Mouse (Mus musculus) monocyte, adult 5-6 weeks (primary cell): Measurements from ENCODE around the gene Gapvd1. TPM values are rescaled to one million over a fixed set of nuclear protein-coding genes. Genes with fewer than 3 reads are reported as not detected.
"Not testable (repeated sequence)": the region's sequence is repeated elsewhere in the genome, so short reads cannot be mapped to it uniquely, and the experiment has no call there.

ENCODE experiments used
- ATAC-seq: fragments of 153-309, 156-312 bp; replicated peaks from 2 replicates; pipeline ENCODE4 v1.8.0; 2017; ENCODE audit warnings: mild to moderate bottlenecking; ENCODE audit not compliant: low TSS enrichment, insufficient number of reproducible peaks, severe bottlenecking, poor library complexity, low FRiP score
- total RNA-seq: library from RNA; stranded (forward); fragments of 200-1000, 200-491, 200-594 nt; gene quantifications from 3 replicates; pipeline ENCODE4 v1.2.3, GENCODE M21; 2017

Gapvd1 gene
- total RNA-seq, 1 experiment from 2014 or later, result 107 TPM

- ATAC-seq, result no peak
Measured at GRCm38 (mm10) chr2:34773673-34774072, 18.6 kb upstream of the Gapvd1 start.

- ATAC-seq, result peak; percentile 18
Measured at GRCm38 (mm10) chr2:34772252-34773235, 17.5 kb upstream of the Gapvd1 start.

DNA sequence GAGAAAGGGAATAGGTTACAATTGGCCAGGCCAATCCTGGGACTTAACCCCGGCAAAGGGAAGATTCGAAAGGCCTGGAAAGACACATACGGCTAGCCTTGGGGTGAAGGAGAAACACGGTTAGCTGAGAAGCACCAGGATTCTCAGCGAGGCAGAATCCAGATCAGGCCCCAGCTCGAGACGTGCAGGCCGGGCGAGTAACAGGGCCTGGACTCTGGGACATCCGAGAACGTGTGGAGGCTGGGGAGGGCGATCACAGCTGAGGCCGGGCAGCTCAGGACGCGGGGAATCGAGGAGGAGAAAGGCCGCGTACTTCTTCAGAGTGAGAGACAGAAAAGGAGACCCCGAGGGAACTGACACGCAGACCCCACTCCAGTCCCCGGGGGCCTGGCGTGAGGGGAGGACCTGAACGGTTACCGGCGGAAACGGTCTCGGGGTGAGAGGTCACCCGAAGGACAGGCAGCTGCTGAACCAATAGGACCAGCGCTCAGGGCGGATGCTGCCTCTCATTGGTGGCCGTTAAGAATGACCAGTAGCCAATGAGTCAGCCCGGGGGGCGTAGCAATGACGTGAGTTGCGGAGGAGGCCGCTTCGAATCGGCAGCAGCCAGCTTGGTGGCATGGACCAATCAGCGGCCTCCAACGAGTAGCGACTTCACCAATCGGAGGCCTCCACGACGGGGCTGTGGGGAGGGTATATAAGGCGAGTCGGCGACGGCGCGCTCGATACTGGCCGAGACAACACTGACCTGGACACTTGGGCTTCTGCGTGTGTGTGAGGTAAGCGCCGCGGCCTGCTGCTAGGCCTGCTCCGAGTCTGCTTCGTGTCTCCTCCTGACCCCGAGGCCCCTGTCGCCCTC is 16.6 kb upstream of the Gapvd1 start, which contains the start of gene Hspa5:
Hspa5 (plus strand) TSS at position 603 of the 859 bp plus-strand sequence.
- peak; percentile 97 for ATAC-seq

GRCm38 (mm10) chr2:34770951-34771350 is 15.9 kb upstream of the Gapvd1 start:
- ATAC-seq, result no peak

DNA sequence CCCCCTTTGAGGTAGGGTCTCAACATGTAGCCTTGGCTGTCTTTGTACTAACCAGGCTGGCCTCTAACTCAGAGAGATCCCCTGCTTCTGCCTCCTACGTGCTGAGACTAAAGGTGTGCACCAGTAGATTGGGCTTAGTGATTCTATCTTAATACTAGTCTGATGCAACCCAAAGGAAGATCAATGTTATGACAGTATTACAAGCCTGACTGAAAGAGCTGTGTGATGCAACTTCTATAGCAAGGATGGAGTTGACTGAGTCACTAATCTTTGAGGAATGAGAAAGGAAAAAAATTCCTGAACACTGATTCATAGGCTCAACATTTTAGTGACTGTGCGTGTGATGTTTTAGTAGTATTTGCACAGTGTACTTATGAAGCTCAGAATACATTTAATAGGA is 15.0 kb upstream of the Gapvd1 start:
- no peak for ATAC-seq

DNA sequence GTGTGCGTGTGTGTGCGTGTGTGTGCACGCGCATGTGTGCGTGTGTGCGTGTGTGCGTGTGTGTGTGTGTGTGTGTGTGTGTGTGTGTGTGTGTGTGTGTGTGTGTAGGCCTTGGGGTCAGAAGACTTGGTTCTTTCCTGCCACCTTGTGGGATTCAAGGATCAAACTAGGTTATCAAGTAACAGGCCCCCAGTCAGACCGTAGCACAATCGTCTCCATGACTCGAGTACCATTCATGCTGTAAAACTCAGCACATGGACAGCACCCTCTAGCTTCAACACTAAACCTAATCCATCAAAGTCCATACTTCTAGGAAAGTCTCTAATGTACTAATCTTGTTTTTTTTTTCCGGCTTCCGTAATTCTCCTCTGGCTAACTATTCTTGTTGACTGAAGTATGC is 9.8 kb upstream of the Gapvd1 start:
- no peak for ATAC-seq

GRCm38 (mm10) chr2:34762872-34763271 is 7.8 kb upstream of the Gapvd1 start:
- ATAC-seq, result no peak

GRCm38 (mm10) chr2:34762174-34762573 is 7.1 kb upstream of the Gapvd1 start:
- ATAC-seq, result no peak

DNA sequence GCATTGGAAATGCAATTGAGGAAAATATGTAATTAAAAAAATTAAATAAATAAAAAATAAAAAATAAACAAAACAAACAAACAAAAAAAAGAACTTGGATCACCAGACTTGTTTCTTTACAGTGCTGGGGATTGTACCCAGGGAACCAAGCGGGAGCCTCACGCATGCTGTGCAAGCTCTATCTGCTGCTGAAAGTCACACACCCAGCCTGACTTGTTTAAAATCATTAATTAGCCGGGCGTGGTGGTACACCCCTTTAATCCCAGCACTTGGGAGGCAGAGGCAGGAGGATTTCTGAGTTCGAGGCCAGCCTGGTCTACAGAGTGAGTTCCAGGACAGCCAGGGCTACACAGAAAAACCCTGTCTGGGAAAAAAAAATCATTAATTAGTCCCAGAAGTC is 6.2 kb upstream of the Gapvd1 start:
- ATAC-seq, result not testable (repeated sequence)

DNA sequence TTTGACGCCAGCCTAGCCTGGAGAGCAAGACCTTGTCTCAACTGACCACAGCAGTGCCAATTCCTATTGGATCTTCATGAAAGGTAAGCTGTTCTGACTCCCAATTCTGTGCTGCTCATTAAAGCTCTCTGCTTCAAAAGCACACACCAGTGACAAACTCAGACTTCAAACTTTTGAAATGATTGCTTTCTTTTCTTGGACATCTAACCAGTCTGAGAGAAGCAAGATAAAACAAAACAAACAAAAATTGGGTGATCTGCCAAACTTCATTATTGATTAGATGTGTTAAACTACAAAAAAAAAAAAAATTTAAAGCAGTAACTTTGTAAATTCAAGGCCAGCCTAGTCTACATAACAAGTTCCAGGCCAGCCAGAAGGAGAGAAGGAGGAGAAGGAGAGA is 2.3 kb upstream of the Gapvd1 start:
- no peak for ATAC-seq

DNA sequence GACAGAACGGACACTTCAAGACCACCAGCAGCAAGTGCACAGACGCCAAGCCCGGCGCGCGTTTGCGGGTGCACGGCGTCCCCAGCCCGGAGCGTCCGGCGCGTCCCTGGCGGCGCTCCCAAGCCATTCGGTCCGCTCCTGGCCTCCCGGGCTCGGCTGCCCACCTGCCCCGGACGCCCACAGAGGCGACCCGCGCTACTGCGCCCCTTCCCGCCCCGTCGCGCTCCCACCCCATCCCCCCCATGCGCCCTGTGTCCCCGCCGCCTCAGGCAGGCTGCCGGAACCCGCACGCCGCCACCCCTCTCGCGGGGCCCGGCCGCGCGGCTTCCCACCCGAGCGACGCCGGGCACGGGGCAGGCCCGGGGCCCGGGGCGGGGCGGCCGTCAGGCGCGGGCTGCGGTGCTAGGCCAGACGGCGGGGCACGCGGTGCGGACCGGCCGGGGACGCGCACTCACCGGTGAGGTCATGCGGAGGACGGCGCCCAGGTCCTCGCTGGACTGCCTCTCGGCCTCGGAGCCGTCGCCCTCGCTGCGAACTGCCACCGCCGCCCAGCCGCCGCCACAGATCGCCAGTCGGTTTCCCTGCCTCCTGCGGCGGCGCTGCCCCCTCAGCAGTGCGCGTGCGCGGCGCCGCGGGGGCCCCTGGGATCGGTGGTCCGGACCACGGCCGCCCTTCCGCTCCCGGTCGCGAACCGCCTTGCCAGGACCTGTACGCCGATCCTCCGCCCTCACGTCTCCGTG is 1.1 kb downstream of the Gapvd1 start:
- ATAC-seq, result peak; percentile 83

DNA sequence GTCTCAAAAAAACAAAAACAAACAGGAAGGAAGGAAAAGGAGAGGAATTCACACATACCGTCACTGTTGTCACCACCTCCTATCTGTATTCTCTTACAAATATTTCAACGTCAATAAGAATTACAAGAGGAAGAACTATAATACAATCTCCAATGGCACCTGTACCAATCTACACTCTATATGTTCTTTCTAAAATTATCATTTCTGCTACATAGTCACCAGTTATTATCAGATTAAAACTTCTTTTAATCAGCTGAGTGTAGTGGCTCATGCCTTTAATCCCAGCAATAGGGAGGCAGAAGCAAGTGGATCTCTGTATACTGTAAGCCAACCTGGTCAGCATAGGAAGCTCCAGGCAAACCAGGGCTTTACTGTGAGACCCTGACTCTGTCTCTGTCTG is 4.8 kb downstream of the Gapvd1 start:
- no peak for ATAC-seq

DNA sequence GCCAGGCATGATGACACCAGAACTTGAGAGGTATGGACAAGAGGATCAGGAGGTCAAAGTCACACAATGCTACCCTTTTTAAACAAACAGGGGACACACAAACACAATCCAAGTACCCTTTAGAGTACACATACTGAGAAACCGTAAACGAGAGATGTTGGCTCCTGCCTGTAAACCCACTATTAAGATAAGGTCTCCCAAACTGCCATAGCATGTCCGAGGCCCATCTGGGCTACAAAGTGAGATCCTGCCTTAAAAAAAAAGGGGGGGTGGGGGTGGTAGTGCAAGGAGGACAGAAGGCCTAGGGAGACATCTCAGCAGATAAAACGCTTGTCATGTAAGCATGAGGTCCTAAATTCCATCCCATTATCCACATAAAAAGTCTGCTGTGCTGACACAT is 6.6 kb downstream of the Gapvd1 start:
- ATAC-seq, result no peak

GRCm38 (mm10) chr2:34745673-34746072 is 9.4 kb downstream of the Gapvd1 start:
- no peak for ATAC-seq

DNA sequence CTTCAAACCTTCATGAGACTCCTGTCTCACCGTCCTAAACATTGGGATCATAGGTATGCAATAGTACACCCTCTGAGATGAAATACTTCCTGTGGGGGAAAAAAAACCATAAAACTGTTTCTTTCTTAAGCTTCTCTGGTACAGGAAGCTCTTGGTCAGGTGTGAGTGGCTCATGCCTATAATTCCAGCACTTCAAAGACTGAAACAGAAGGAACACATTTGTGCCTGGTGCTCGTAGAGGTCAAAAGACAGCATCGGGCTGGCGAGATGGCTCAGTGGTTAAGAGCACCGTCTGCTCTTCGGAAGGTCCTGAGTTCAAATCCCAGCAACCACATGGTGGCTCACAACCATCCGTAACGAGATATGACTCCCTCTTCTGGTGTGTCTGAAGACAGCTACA is 10.6 kb downstream of the Gapvd1 start:
- no peak for ATAC-seq

- no peak for ATAC-seq
Measured at GRCm38 (mm10) chr2:34742675-34743074, 12.4 kb downstream of the Gapvd1 start.

DNA sequence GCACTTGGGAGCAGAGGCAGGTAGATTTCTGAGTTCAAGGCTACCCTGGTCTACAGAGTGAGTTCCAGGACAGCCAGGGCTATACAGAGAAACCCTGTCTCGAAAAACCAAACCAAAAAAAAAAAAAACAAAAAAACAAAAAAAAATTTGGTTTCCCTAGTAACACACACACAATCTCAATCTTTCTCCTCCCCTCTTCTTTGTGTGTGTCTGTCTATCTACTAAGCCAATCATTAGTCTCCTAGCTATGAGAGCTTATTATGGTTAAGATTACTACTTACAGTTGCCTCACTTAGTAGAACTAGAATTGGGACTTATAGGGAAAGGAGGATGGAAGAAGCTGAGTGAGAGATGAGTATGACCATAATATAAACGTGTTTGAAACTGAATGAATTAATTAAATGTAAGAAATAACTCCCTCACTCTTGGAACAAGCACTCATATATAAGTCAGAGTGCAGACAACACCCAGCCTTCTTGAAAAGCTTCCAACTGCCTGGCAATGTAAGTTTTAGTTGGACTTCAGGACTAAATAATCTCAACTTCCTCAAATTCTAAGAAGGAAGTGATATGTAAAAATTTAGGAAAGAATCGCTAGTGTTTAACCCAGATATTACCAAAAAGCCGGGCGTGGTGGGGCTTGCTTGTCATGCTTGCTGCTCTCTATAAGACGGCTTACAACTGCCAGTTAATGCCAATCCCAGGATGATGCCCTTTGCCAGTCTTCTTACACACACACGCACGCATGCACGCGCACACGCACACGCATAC is 13.5 kb downstream of the Gapvd1 start:
- ATAC-seq, result no peak

DNA sequence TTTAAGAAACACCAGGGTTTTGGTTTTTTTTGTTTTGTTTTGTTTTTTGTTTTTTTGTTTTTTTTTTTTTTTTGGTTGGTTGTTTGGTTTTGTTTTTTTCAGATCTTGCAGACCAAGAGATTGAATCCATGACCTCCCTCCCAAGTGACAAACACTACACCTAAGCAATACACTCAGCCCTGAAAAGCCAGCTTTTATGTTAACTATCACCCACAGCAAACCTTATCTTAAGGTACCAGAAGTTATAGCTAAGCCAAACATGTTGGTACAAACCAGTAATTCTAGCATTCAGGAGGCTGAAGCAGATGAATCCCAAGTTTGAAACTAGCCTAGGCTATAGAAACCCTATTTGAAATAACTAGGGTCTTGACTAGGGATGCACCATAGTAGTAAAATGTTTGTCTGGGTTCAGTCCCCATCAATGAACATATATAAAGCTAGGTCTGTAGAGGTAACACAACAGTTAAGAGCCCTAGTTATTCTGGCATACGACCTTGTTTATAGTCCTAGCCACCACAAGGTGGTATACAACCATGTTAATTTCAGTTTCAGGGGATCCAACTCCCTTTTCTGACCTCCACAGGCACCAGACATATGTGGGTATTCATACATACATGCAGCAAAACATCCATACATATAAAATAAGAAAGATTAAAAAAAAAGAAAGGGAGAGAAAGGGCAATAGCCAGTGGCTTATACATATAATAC is 15.2 kb downstream of the Gapvd1 start:
- no peak for ATAC-seq
